Mouse (Mus musculus) ES-Bruce4 (cell line): ENCODE data around the gene Azi2. TPM values are rescaled to one million over a fixed set of nuclear protein-coding genes. Genes with fewer than 3 reads are reported as not detected.

Source experiments
- H3K27ac ChIP-seq: 2 replicates; pipeline ENCODE4 v1.5.1; 2012; ENCODE audit warnings: low read length, inconsistent platforms; ENCODE audit not compliant: insufficient read depth
- H3K27me3 ChIP-seq: 2 replicates; pipeline ENCODE4 v1.6.1; 2012; ENCODE audit warnings: mild to moderate bottlenecking, low read length, inconsistent platforms; ENCODE audit not compliant: control insufficient read depth, poor library complexity, insufficient read depth, severe bottlenecking
- H3K36me3 ChIP-seq: 2 replicates; pipeline ENCODE4 v1.6.1; 2012; ENCODE audit warnings: inconsistent platforms, mild to moderate bottlenecking, low read length, moderate library complexity; ENCODE audit not compliant: control insufficient read depth, poor library complexity, insufficient read depth, severe bottlenecking
- H3K4me1 ChIP-seq: one replicate; pipeline ENCODE4 v1.8.1; 2011; ENCODE audit warnings: low read length; ENCODE audit not compliant: control insufficient read depth, insufficient read depth
- H3K4me3 ChIP-seq: 2 replicates; pipeline ENCODE4 v1.5.1; 2011; ENCODE audit warnings: low read depth, mild to moderate bottlenecking, low read length
- H3K9ac ChIP-seq: 2 replicates; pipeline ENCODE4 v1.6.1; 2012; ENCODE audit warnings: low read depth, mild to moderate bottlenecking, inconsistent platforms; ENCODE audit not compliant: poor library complexity, severe bottlenecking
- H3K9me3 ChIP-seq: replicated peaks from 2 replicates; pipeline ENCODE4 v1.6.1; 2012; ENCODE audit warnings: mild to moderate bottlenecking, low read length, inconsistent platforms; ENCODE audit not compliant: control insufficient read depth, poor library complexity, insufficient read depth, severe bottlenecking
- CTCF ChIP-seq: IDR thresholded peaks from one replicate; pipeline ENCODE4 v1.8.1; 2011; ENCODE audit warnings: low read depth, low read length
- EP300 ChIP-seq: IDR thresholded peaks from 2 replicates; pipeline ENCODE4 v1.6.1; 2011; ENCODE audit warnings: low read depth, low read length; ENCODE audit not compliant: insufficient read depth
- POLR2A ChIP-seq: IDR thresholded peaks from one replicate; pipeline ENCODE4 v1.8.1; 2011; ENCODE audit warnings: low read length; ENCODE audit not compliant: insufficient read depth
- polyA plus RNA-seq: library from polyadenylated mRNA; stranded (reverse); fragments of >200 nt; gene quantifications from 2 replicates; pipeline ENCODE4 v1.2.4, GENCODE M21; 2011; ENCODE audit warnings: low read depth; ENCODE audit not compliant: missing spikeins, insufficient read depth, insufficient read length

Gene Azi2
- polyA plus RNA-seq, 1 experiment: 76.7 TPM

- no peak for TF ChIP-seq POLR2A
- no peaks in the 10 kb centered on the region for H3K36me3 ChIP-seq
- no peaks in the 10 kb centered on the region for H3K27me3 ChIP-seq
- no peak overlapping the region for H3K4me3 ChIP-seq
- H3K9me3 ChIP-seq: no peaks in the 10 kb centered on the region
- no peaks in the 10 kb centered on the region for H3K4me1 ChIP-seq
- no peak overlapping the region for H3K9ac ChIP-seq
- H3K27ac ChIP-seq: no peak overlapping the region
Observed at GRCm38 (mm10) chr9:118070442-118070841, 30.1 kb downstream of the Azi2 start.

GRCm38 (mm10) chr9:118071337-118071736 is 31.0 kb downstream of the Azi2 start:
- Histone ChIP-seq H3K27me3 (no peaks in the 10 kb centered on the region), H3K36me3 (no peaks in the 10 kb centered on the region), H3K4me3 (no peak overlapping the region), H3K9me3 (no peaks in the 10 kb centered on the region), H3K27ac (no peak overlapping the region), H3K9ac (no peak overlapping the region), H3K4me1 (no peaks in the 10 kb centered on the region)
- TF ChIP-seq EP300 (no peak), CTCF (no peak), POLR2A (no peak)

GRCm38 (mm10) chr9:118072101-118072500 is 31.8 kb downstream of the Azi2 start:
- no peak overlapping the region for H3K27ac ChIP-seq
- TF ChIP-seq CTCF (no peak), POLR2A (no peak), EP300 (no peak)
- no peaks in the 10 kb centered on the region for H3K9me3 ChIP-seq
- H3K27me3 ChIP-seq: no peaks in the 10 kb centered on the region
- no peaks in the 10 kb centered on the region for H3K4me1 ChIP-seq
- H3K4me3 ChIP-seq: no peak overlapping the region
- H3K36me3 ChIP-seq: no peaks in the 10 kb centered on the region
- H3K9ac ChIP-seq: no peak overlapping the region

- Histone ChIP-seq H3K4me3 (no peak overlapping the region), H3K27me3 (no peaks in the 10 kb centered on the region), H3K4me1 (no peaks in the 10 kb centered on the region), H3K36me3 (no peaks in the 10 kb centered on the region), H3K9ac (no peak overlapping the region), H3K9me3 (no peaks in the 10 kb centered on the region), H3K27ac (no peak overlapping the region)
- no peak for TF ChIP-seq EP300
- TF ChIP-seq POLR2A: no peak
Observed at GRCm38 (mm10) chr9:118073358-118073757, 33.1 kb downstream of the Azi2 start.

GRCm38 (mm10) chr9:118082575-118083431 is 42.5 kb downstream of the Azi2 start:
- Histone ChIP-seq H3K9me3 (no peaks in the 10 kb centered on the region), H3K4me1 (no peaks in the 10 kb centered on the region), H3K27me3 (no peaks in the 10 kb centered on the region), H3K4me3 (0 out of 2 replicates have a peak overlapping the region, but pooled peaks have one; percentile 30), H3K36me3 (no peaks in the 10 kb centered on the region), H3K9ac (no peak overlapping the region), H3K27ac (no peak overlapping the region)
- TF ChIP-seq POLR2A: no peak
- no peak for TF ChIP-seq EP300
- TF ChIP-seq CTCF: no peak

- no peaks in the 10 kb centered on the region for H3K9me3 ChIP-seq
- no peaks in the 10 kb centered on the region for H3K4me1 ChIP-seq
- no peaks in the 10 kb centered on the region for H3K27me3 ChIP-seq
- TF ChIP-seq EP300 (no peak), CTCF (no peak), POLR2A (no peak)
- no peak overlapping the region for H3K9ac ChIP-seq
- H3K4me3 ChIP-seq: no peak overlapping the region
- H3K36me3 ChIP-seq: no peaks in the 10 kb centered on the region
- H3K27ac ChIP-seq: no peak overlapping the region
Observed at GRCm38 (mm10) chr9:118083834-118084233, 43.5 kb downstream of the Azi2 start.
